Mouse (Mus musculus) gastrocnemius, postnatal 10 days (tissue): ENCODE measurements at regions not wholly inside any gene's neighbourhood (a gene's known extent, or its start where the extent isn't known, plus 50 kb on each side); places are given as distances from the start of the nearest gene placed in this dataset.

Experiments used
- DNase-seq: peaks from one replicate; pipeline ENCODE4 v3.0.0; 2021; ENCODE audit warnings: mixed read lengths

GRCm38 (mm10) chr11:51911481-51911880 lies 54.0 kb upstream of the Jade2 start:
- DNase-seq = no peak

GRCm38 (mm10) chr11:51915656-51916032 lies 51.8 kb upstream of the Cdkn2aipnl start:
- DNase-seq = no peak

GRCm38 (mm10) chr11:51916033-51916929 lies 51.2 kb upstream of the Cdkn2aipnl start:
- peak; percentile 86 for DNase-seq
